Mouse (Mus musculus): ENCODE data around the gene Bsnd. TPM values are rescaled to one million over a fixed set of nuclear protein-coding genes. Genes with fewer than 3 reads are reported as not detected.
A peak's percentile ranks its signal among the peaks of the same experiment; 100 is the strongest.

Bsnd gene
- polyA plus RNA-seq (2015; fragmentation: Nextera tagmentation; extraction: Ambion mirVana), result not detected in 2 replicates

- ATAC-seq (no peak), DNase-seq (ENCODE audit: low spot score) (no peak)
- Histone ChIP-seq H3K27me3 (replicated peaks; ENCODE audit: insufficient read depth, low read length) (no peaks in the 10 kb centered on the region), H3K9ac (replicated peaks; ENCODE audit: low read depth) (no peak within 1 kb of the TSS), H3K4me1 (ENCODE audit: insufficient read depth, low read depth, low read length) (no peaks in the 10 kb centered on the region), H3K4me3 (ENCODE audit: low read depth, low read length) (no peak within 1 kb of the TSS), H3K9me3 (ENCODE audit: low read length) (no peaks in the 10 kb centered on the region), H3K36me3 (ENCODE audit: insufficient read depth, low read length) (no peaks in the 10 kb centered on the region), H3K27ac (ENCODE audit: low read length) (no peak within 1 kb of the TSS), H3K4me2 (replicated peaks; ENCODE audit: low read depth, low read length) (no peak within 1 kb of the TSS)
- no peak for TF ChIP-seq EP300 (IDR thresholded peaks at IDR 0.05)
- no peak for TF ChIP-seq CTCF (IDR thresholded peaks at IDR 0.05)
- 52% methylated on average over 3 of the region's 3 CpGs for WGBS
These were observed at the start of gene Bsnd for GRCm38 (mm10) chr4:106492116-106492515. TSS of gene Bsnd (minus strand) at chr4:106492283.

- ATAC-seq, result no peak
- no peak overlapping the region for H3K27ac ChIP-seq (ENCODE audit: low read length)
- TF ChIP-seq CTCF (IDR thresholded peaks at IDR 0.05) (no peak), EP300 (IDR thresholded peaks at IDR 0.05) (no peak)
- no peak overlapping the region for H3K9ac ChIP-seq (replicated peaks; ENCODE audit: low read depth)
- DNase-seq (ENCODE audit: low spot score), result no peak
- H3K36me3 ChIP-seq (ENCODE audit: insufficient read depth, low read length), result no peaks in the 10 kb centered on the region
- WGBS, result 51% methylated on average over 3 of the region's 3 CpGs
- H3K4me3 ChIP-seq (ENCODE audit: low read depth, low read length), result no peak overlapping the region
- H3K4me1 ChIP-seq (ENCODE audit: insufficient read depth, low read depth, low read length), result no peaks in the 10 kb centered on the region
- H3K27me3 ChIP-seq (replicated peaks; ENCODE audit: insufficient read depth, low read length), result no peaks in the 10 kb centered on the region
- H3K9me3 ChIP-seq (ENCODE audit: low read length), result no peaks in the 10 kb centered on the region
- no peak overlapping the region for H3K4me2 ChIP-seq (replicated peaks; ENCODE audit: low read depth, low read length)
These were observed 49.4 kb upstream of the Bsnd start for GRCm38 (mm10) chr4:106541491-106541890.

- Histone ChIP-seq H3K9me3 (ENCODE audit: low read length) (no peaks in the 10 kb centered on the region), H3K9ac (replicated peaks; ENCODE audit: low read depth) (no peak overlapping the region), H3K4me3 (ENCODE audit: low read depth, low read length) (no peak overlapping the region), H3K36me3 (ENCODE audit: insufficient read depth, low read length) (no peaks in the 10 kb centered on the region), H3K27me3 (replicated peaks; ENCODE audit: insufficient read depth, low read length) (no peaks in the 10 kb centered on the region), H3K27ac (ENCODE audit: low read length) (no peak overlapping the region), H3K4me1 (ENCODE audit: insufficient read depth, low read depth, low read length) (no peaks in the 10 kb centered on the region), H3K4me2 (replicated peaks; ENCODE audit: low read depth, low read length) (no peak overlapping the region)
- 82% methylated on average over 5 of the region's 5 CpGs for WGBS
- ATAC-seq, result no peak
- TF ChIP-seq CTCF (IDR thresholded peaks at IDR 0.05), result no peak
- no peak for TF ChIP-seq EP300 (IDR thresholded peaks at IDR 0.05)
- no peak for DNase-seq (ENCODE audit: low spot score)
These were observed 47.7 kb upstream of the Bsnd start for GRCm38 (mm10) chr4:106539756-106540155.

- Histone ChIP-seq H3K36me3 (ENCODE audit: insufficient read depth, low read length) (no peaks in the 10 kb centered on the region), H3K9me3 (ENCODE audit: low read length) (no peaks in the 10 kb centered on the region), H3K4me3 (ENCODE audit: low read depth, low read length) (no peak overlapping the region), H3K27ac (ENCODE audit: low read length) (no peak overlapping the region), H3K9ac (replicated peaks; ENCODE audit: low read depth) (no peak overlapping the region), H3K27me3 (replicated peaks; ENCODE audit: insufficient read depth, low read length) (no peaks in the 10 kb centered on the region), H3K4me2 (replicated peaks; ENCODE audit: low read depth, low read length) (no peak overlapping the region), H3K4me1 (ENCODE audit: insufficient read depth, low read depth, low read length) (no peaks in the 10 kb centered on the region)
- ATAC-seq (no peak), DNase-seq (ENCODE audit: low spot score) (no peak)
- 36% methylated on average over 7 of the region's 7 CpGs for WGBS
- TF ChIP-seq CTCF (IDR thresholded peaks at IDR 0.05) (no peak), EP300 (IDR thresholded peaks at IDR 0.05) (no peak)
These were observed 42.2 kb upstream of the Bsnd start for GRCm38 (mm10) chr4:106534256-106534655.

GRCm38 (mm10) chr4:106533421-106534080 is 41.5 kb upstream of the Bsnd start:
- no peaks in the 10 kb centered on the region for H3K4me1 ChIP-seq (ENCODE audit: insufficient read depth, low read depth, low read length)
- no peaks in the 10 kb centered on the region for H3K9me3 ChIP-seq (ENCODE audit: low read length)
- no peaks in the 10 kb centered on the region for H3K27me3 ChIP-seq (replicated peaks; ENCODE audit: insufficient read depth, low read length)
- no peak overlapping the region for H3K4me3 ChIP-seq (ENCODE audit: low read depth, low read length)
- no peaks in the 10 kb centered on the region for H3K36me3 ChIP-seq (ENCODE audit: insufficient read depth, low read length)
- TF ChIP-seq EP300 (IDR thresholded peaks at IDR 0.05) (no peak), CTCF (IDR thresholded peaks at IDR 0.05) (peak; percentile 45)
- H3K9ac ChIP-seq (replicated peaks; ENCODE audit: low read depth), result no peak overlapping the region
- no peak overlapping the region for H3K4me2 ChIP-seq (replicated peaks; ENCODE audit: low read depth, low read length)
- H3K27ac ChIP-seq (ENCODE audit: low read length), result no peak overlapping the region
- DNase-seq (ENCODE audit: low spot score) (no peak), ATAC-seq (no peak)
- WGBS, result 37% methylated on average over 7 of the region's 7 CpGs

- 58% methylated on average over 9 of the region's 9 CpGs for WGBS
- no peak for ATAC-seq
These were observed 38.0 kb upstream of the Bsnd start for GRCm38 (mm10) chr4:106530113-106530482.

More at GRCm38 (mm10) chr4:106530113-106530482, 38.0 kb upstream of the Bsnd start:
- TF ChIP-seq EP300 (IDR thresholded peaks at IDR 0.05) (no peak), CTCF (IDR thresholded peaks at IDR 0.05) (no peak)
- Histone ChIP-seq H3K27ac (ENCODE audit: low read length) (no peak overlapping the region), H3K9ac (replicated peaks; ENCODE audit: low read depth) (no peak overlapping the region), H3K27me3 (replicated peaks; ENCODE audit: insufficient read depth, low read length) (no peaks in the 10 kb centered on the region), H3K4me3 (ENCODE audit: low read depth, low read length) (no peak overlapping the region), H3K4me1 (ENCODE audit: insufficient read depth, low read depth, low read length) (no peaks in the 10 kb centered on the region), H3K9me3 (ENCODE audit: low read length) (no peaks in the 10 kb centered on the region), H3K4me2 (replicated peaks; ENCODE audit: low read depth, low read length) (no peak overlapping the region), H3K36me3 (ENCODE audit: insufficient read depth, low read length) (no peaks in the 10 kb centered on the region)
- no peak for DNase-seq (ENCODE audit: low spot score)
